Mouse (Mus musculus): ENCODE measurements around the gene Dppa3.

The Dppa3 gene

GRCm38 (mm10) chr6:122668823-122669222 is 42.6 kb downstream of the Dppa3 start:
- no peak for DNase-seq (ENCODE audit: low spot score)

DNA sequence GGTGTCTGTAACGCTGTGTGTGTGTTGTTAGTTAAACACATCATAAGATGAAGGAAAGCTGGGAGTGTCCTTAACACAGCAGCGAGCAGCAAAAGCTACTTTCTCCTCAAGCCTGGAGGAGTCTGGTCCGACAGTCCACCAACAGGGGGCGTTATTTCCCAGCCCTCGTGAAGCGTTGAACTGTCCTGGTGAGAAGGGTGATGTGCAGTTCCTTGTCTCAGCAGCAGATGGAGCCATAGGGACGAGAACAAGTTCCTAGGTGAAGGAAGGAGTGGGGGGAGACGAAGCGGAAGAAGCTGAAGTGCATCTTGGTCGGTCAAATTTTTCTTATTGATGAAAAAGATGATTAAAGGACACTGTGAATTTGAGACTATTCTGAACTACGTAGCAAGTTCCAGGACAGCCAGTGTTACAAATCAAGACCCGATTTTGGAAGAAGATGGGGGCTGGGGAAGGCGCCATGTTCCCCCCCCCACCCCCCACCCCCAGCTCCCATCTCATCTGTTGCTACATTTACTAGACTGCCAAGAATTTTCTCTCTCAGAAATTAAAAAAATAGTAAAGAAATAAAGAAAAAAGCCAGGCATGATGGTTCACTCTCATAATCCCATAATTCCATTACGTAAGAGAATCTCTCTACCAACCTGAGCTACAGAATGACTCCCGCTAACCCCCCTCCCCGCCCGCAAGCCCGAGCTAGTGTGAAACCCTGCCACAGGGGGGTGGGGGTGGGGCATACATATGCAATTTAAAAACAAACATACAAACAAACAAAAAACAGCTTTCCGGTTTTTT is 43.4 kb downstream of the Dppa3 start:
- DNase-seq (ENCODE audit: low spot score), result peak; percentile 86

DNA sequence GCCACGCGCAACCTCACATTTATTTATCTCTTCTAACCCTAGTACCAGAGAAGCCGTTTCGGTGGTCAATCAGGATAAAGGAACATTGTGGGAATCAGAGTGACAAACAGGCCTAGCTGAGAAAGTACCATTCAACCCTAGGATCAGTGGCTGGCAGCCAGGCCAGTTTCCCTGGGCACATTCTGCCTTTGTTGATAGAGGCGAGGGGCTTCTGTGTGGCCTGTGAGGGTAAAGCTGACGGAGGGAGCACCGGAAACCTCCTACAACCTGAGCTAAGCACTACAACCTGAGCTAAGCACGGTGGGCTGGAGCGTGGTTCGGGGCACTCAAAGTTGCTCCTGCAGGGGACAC is 44.0 kb downstream of the Dppa3 start:
- no peak for DNase-seq (ENCODE audit: low spot score)

GRCm38 (mm10) chr6:122670841-122671240 is 44.6 kb downstream of the Dppa3 start:
- no peak for DNase-seq (ENCODE audit: low spot score)

GRCm38 (mm10) chr6:122672746-122673145 is 46.5 kb downstream of the Dppa3 start:
- DNase-seq (ENCODE audit: low spot score), result no peak

Data from c-Kit-positive CD71-positive TER-119-positive erythroid progenitor cells, embryonic 14.5 days (primary cell).